Mouse (Mus musculus) bone marrow macrophage, adult 2 months (primary cell): ENCODE data around the gene Siglec1.

ENCODE experiments used
- CTCF ChIP-seq: IDR thresholded peaks from 2 replicates; pipeline ENCODE4 v1.5.1; 2012; ENCODE audit warnings: low read depth, mild to moderate bottlenecking, low read length, moderate library complexity
- POLR2A ChIP-seq: IDR thresholded peaks from 2 replicates; pipeline ENCODE4 v1.6.1; 2012; ENCODE audit warnings: mild to moderate bottlenecking, low read depth, low read length, borderline replicate concordance

- TF ChIP-seq POLR2A (no peak), CTCF (no peak)
Observed at GRCm38 (mm10) chr2:131044354-131044852, 42.2 kb downstream of the Siglec1 start.
